ENCODE assay signal across 7 mouse cellular contexts in genomic region chr6:136803739-136804633, GRCm38 (mm10). TPM values are rescaled to one million over a fixed set of nuclear protein-coding genes. Genes with fewer than 3 reads are reported as not detected.
A peak's percentile ranks its signal among the peaks of the same experiment; 100 is the strongest.
DNase-seq lines count a peak whose midpoint lies in the region; ATAC-seq lines count a peak whose summit lies in the region.

Gene Hist4h4, minus strand, starts transcription at chr6:136804415.

- H3K9me3 ChIP-seq in intestine, embryonic 14.5 days (ENCODE audit: control insufficient read depth, low read length) = no peaks in the 10 kb centered on the region
- no peaks in the 10 kb centered on the region for H3K9me3 ChIP-seq in midbrain, embryonic 10.5 days (replicated peaks)

- WGBS in intestine, embryonic 14.5 days = under 1% methylated on average over 50 of the region's 50 CpGs
- WGBS in midbrain, embryonic 10.5 days = under 1% methylated on average over 50 of the region's 50 CpGs

- peak; percentile 94 to 99 for DNase-seq in adrenal gland, adult (ENCODE audit: inconsistent age in 2 of 2, low spot score in 1 of 2)
- DNase-seq in embryo, embryonic 10.5 days (ENCODE audit: low spot score) = peak; percentile 97
- peak; percentile 91 for DNase-seq in gastrocnemius, postnatal 14 days
- peak; percentile 100 for DNase-seq in intestine, embryonic 14.5 days (ENCODE audit: low spot score)
- DNase-seq in left cerebral cortex, postnatal 25 days (ENCODE audit: low spot score in 2 of 2) = peak; percentile 96 to 98
- peak; percentile 89 for DNase-seq in midbrain, embryonic 10.5 days (ENCODE audit: low spot score)
- DNase-seq in right cerebral cortex, postnatal 4 days = peak; percentile 97

- H3K9ac ChIP-seq in intestine, embryonic 14.5 days (ENCODE audit: low read length) = peak within 1 kb of the TSS; percentile 99

- H3K27me3 ChIP-seq in intestine, embryonic 14.5 days (replicated peaks; ENCODE audit: control insufficient read depth, insufficient read depth, low read length) = no peaks in the 10 kb centered on the region
- H3K27me3 ChIP-seq in midbrain, embryonic 10.5 days (ENCODE audit: low read depth, poor library complexity, severe bottlenecking) = no peaks in the 10 kb centered on the region

- H3K36me3 ChIP-seq in intestine, embryonic 14.5 days (ENCODE audit: control insufficient read depth, insufficient read depth, low read length) = no peaks in the 10 kb centered on the region
- no peaks in the 10 kb centered on the region for H3K36me3 ChIP-seq in midbrain, embryonic 10.5 days

- intact Hi-C loops in gastrocnemius, postnatal 14 days (cut with DNase I; ENCODE audit: low total_unique reads) = no loop called here
- intact Hi-C loops in left cerebral cortex, postnatal 25 days (cut with DNase I) = loop anchor here (1.0 to 10.0 kb wide), 2 partner anchors 23 to 269 kb away; partner anchors contain the start of gene BC049715

- peak; percentile 62 for ATAC-seq in intestine, embryonic 14.5 days (replicated peaks; ENCODE audit: low FRiP score, low TSS enrichment, low read depth)

- H3K4me3 ChIP-seq in intestine, embryonic 14.5 days (ENCODE audit: low read depth, low read length) = peak within 1 kb of the TSS; percentile 80
- peak within 1 kb of the TSS; percentile 79 for H3K4me3 ChIP-seq in midbrain, embryonic 10.5 days

- H3K27ac ChIP-seq in intestine, embryonic 14.5 days (ENCODE audit: low read depth) = peak within 1 kb of the TSS; percentile 100
- peak within 1 kb of the TSS; percentile 100 for H3K27ac ChIP-seq in midbrain, embryonic 10.5 days (replicated peaks)

- peak within 1 kb of the TSS; percentile 81 for H3K4me2 ChIP-seq in intestine, embryonic 14.5 days (ENCODE audit: low read length)

- H3K4me1 ChIP-seq in intestine, embryonic 14.5 days (replicated peaks; ENCODE audit: control insufficient read depth, insufficient read depth, low read length) = peaks cover 15% of the 10 kb centered on the region
- H3K4me1 ChIP-seq in midbrain, embryonic 10.5 days = peaks cover 33% of the 10 kb centered on the region

RNA-seq across cellular contexts. Expression of gene Hist4h4, which starts in this region (rescaled TPM):
- total RNA-seq in gastrocnemius, postnatal 14 days (2021) = 10 to 100 TPM; 10.8 to 11.4 TPM
- 1.3 and 2.2 TPM in 2 replicates for polyA plus RNA-seq in intestine, embryonic 14.5 days (2014; fragmentation: Nextera tagmentation; extraction: Ambion mirVana)
- total RNA-seq in left cerebral cortex, postnatal 25 days (2021) = 10 to 100 TPM in 1 of 2 experiments, 1 to 10 TPM in 1; 7.8 to 10.6 TPM
- polyA plus RNA-seq in midbrain, embryonic 10.5 days (2016; fragmentation: Nextera tagmentation; extraction: Ambion mirVana) = 0.52 and 0.53 TPM in 2 replicates

Comparison
In these comparisons a context has a peak if more than half of its experiments do, and no peak if none do; other contexts are left out.
1. Peak in every context shown above with its lines: DNase-seq, ATAC-seq, H3K4me3 ChIP-seq and H3K27ac ChIP-seq.
2. Peak in DNase-seq, H3K4me3 ChIP-seq and H3K27ac ChIP-seq in midbrain, embryonic 10.5 days; RNA of the gene not detected or under 1 TPM.